Mouse (Mus musculus) CH12.LX (cell line): ENCODE data around the gene Srbd1. TPM values are rescaled to one million over a fixed set of nuclear protein-coding genes. Genes with fewer than 3 reads are reported as not detected.

Source experiments
- DNase-seq: peaks from one replicate; pipeline ENCODE4 v3.0.0-alpha.2; 2013; ENCODE audit errors: extremely low read depth
- H3K27ac ChIP-seq: 2 replicates; pipeline ENCODE4 v1.5.1; 2012; ENCODE audit warnings: low read depth, mild to moderate bottlenecking, control low read depth, moderate library complexity; ENCODE audit not compliant: insufficient read depth
- H3K27me3 ChIP-seq: replicated peaks from 2 replicates; pipeline ENCODE3; 2012; ENCODE audit warnings: inconsistent platforms
- H3K36me3 ChIP-seq, 2 experiments: replicated peaks in 1 of 2; 2 replicates each; pipeline versions ENCODE3 to v1.6.1; 2012; ENCODE audit warnings: inconsistent platforms in 1 of 2, low read length in 1 of 2, mild to moderate bottlenecking in 1 of 2, mixed read lengths in 1 of 2, moderate library complexity in 1 of 2; ENCODE audit not compliant: control insufficient read depth in 1 of 2, insufficient read depth in 1 of 2
- H3K4me1 ChIP-seq, 2 experiments: 2 replicates each; pipeline ENCODE4 v1.6.1; 2012; ENCODE audit warnings: inconsistent platforms in 1 of 2, moderate library complexity in 1 of 2; ENCODE audit not compliant: insufficient read depth in 2 of 2, control insufficient read depth in 1 of 2
- H3K4me2 ChIP-seq: 2 replicates; pipeline ENCODE4 v1.6.1; 2012; ENCODE audit warnings: low read depth, mild to moderate bottlenecking, control low read depth; ENCODE audit not compliant: poor library complexity, insufficient read depth, severe bottlenecking
- H3K4me3 ChIP-seq, 3 experiments: fragments of 150-350 bp in 1 of 3; sonication (generic) in 1 of 3; replicated peaks in 1 of 3; 2 replicates each; pipeline versions ENCODE3 to v1.5.1; 2011 to 2012; ENCODE audit warnings: low read depth in 2 of 3, low read length in 2 of 3, mild to moderate bottlenecking in 2 of 3, moderate library complexity in 2 of 3, control low read depth in 1 of 3, improper control_type of control experiment in 1 of 3, inconsistent platforms in 1 of 3, mixed read lengths in 1 of 3; ENCODE audit not compliant: poor library complexity in 1 of 3
- H3K79me2 ChIP-seq: replicated peaks from 2 replicates; pipeline ENCODE4 v1.6.1; 2012; ENCODE audit warnings: mild to moderate bottlenecking, moderate library complexity; ENCODE audit not compliant: control insufficient read depth, poor library complexity, insufficient read depth, severe bottlenecking; ENCODE audit errors: extremely low read depth
- H3K9ac ChIP-seq: 2 replicates; pipeline ENCODE4 v1.6.1; 2012; ENCODE audit warnings: low read depth, mild to moderate bottlenecking, control low read depth, moderate library complexity; ENCODE audit not compliant: insufficient read depth
- H3K9me3 ChIP-seq: replicated peaks from 2 replicates; pipeline ENCODE3; 2012; ENCODE audit warnings: low read length, inconsistent platforms, mixed read lengths
- CHD1 ChIP-seq: IDR thresholded peaks from 2 replicates; pipeline ENCODE4 v1.6.1; 2012; ENCODE audit warnings: low read depth, low read length, improper control_type of control experiment, inconsistent platforms
- CHD2 ChIP-seq: IDR thresholded peaks from 2 replicates; pipeline ENCODE4 v1.6.1; 2011; ENCODE audit warnings: low read length, improper control_type of control experiment
- HCFC1 ChIP-seq: IDR thresholded peaks from 2 replicates; pipeline ENCODE4 v1.6.1; 2012; ENCODE audit warnings: low read depth, mild to moderate bottlenecking, inconsistent platforms, low read length, improper control_type of control experiment
- KAT2A ChIP-seq: IDR thresholded peaks from 2 replicates; pipeline ENCODE4 v1.6.1; 2012; ENCODE audit warnings: low read length, improper control_type of control experiment, inconsistent platforms; ENCODE audit not compliant: insufficient replicate concordance
- MAFK ChIP-seq: IDR thresholded peaks from 2 replicates; pipeline ENCODE4 v1.6.1; 2011; ENCODE audit warnings: low read length, improper control_type of control experiment; ENCODE audit not compliant: insufficient replicate concordance
- MAX ChIP-seq: IDR thresholded peaks from 2 replicates; pipeline ENCODE4 v1.6.1; 2011; ENCODE audit warnings: low read length, improper control_type of control experiment
- MAZ ChIP-seq: IDR thresholded peaks from 2 replicates; pipeline ENCODE4 v1.6.1; 2012; ENCODE audit warnings: low read depth, mild to moderate bottlenecking, inconsistent platforms, low read length, improper control_type of control experiment, moderate library complexity
- MEF2A ChIP-seq: IDR thresholded peaks from 2 replicates; pipeline ENCODE4 v1.6.1; 2014; ENCODE audit warnings: low read depth, mild to moderate bottlenecking, inconsistent platforms, low read length, improper control_type of control experiment, borderline replicate concordance
- MXI1 ChIP-seq: IDR thresholded peaks from 2 replicates; pipeline ENCODE4 v1.6.1; 2011; ENCODE audit warnings: mild to moderate bottlenecking, low read depth, low read length, improper control_type of control experiment
- NRF1 ChIP-seq: IDR thresholded peaks from 2 replicates; pipeline ENCODE4 v1.6.1; 2014; ENCODE audit warnings: low read depth, mild to moderate bottlenecking, inconsistent platforms, low read length, improper control_type of control experiment, moderate library complexity
- POLR2A ChIP-seq: IDR thresholded peaks from 2 replicates; pipeline ENCODE4 v1.6.1; 2011; ENCODE audit warnings: low read depth, mild to moderate bottlenecking, improper control_type of control experiment, low read length
- RCOR1 ChIP-seq: conservative IDR thresholded peaks from 2 replicates; pipeline ENCODE4 v1.6.1; 2012; ENCODE audit warnings: low read depth, mild to moderate bottlenecking, inconsistent platforms, low read length, improper control_type of control experiment
- SIN3A ChIP-seq: IDR thresholded peaks from 2 replicates; pipeline ENCODE4 v1.6.1; 2012; ENCODE audit warnings: low read length, improper control_type of control experiment, inconsistent platforms
- TBP ChIP-seq: conservative IDR thresholded peaks from 2 replicates; pipeline ENCODE4 v1.6.1; 2011; ENCODE audit warnings: low read depth, low read length, improper control_type of control experiment
- USF1 ChIP-seq: IDR thresholded peaks from 2 replicates; pipeline ENCODE4 v1.6.1; 2014; ENCODE audit warnings: low read depth, mild to moderate bottlenecking, inconsistent platforms, low read length, improper control_type of control experiment
- ZC3H11A ChIP-seq: IDR thresholded peaks from 2 replicates; pipeline ENCODE4 v1.6.1; 2012; ENCODE audit warnings: low read depth, mild to moderate bottlenecking, inconsistent platforms, low read length, improper control_type of control experiment
- ZNF384 ChIP-seq: IDR thresholded peaks from 2 replicates; pipeline ENCODE4 v1.6.1; 2012; ENCODE audit warnings: low read depth, low read length, improper control_type of control experiment, inconsistent platforms
- dilution Hi-C: fragments of 300-500 bp; cut with MboI; formaldehyde crosslinking; loops from 2 replicates; pipeline ENCODE4 v1.14.3; 2020; ENCODE audit warnings: low sequenced_read_pairs; ENCODE audit not compliant: extremely low pct_unique_long_range_greater_than_20kb, extremely low pct_ligation_motif_present
- in situ Hi-C: fragments of 300-500 bp; cut with MboI; formaldehyde crosslinking; loops from 3 replicates; pipeline ENCODE4 v1.14.3; 2019; ENCODE audit warnings: low sequenced_read_pairs, low pct_ligation_motif_present, low pct_unique_long_range_greater_than_20kb, mixed read lengths
- polyA plus RNA-seq: library from polyadenylated mRNA; unstranded; fragments of >175 nt; gene quantifications from 2 replicates; pipeline ENCODE4 v1.2.1, GENCODE M21; 2012; ENCODE audit warnings: low read depth; ENCODE audit not compliant: insufficient read length
- total RNA-seq, 2 experiments: library from RNA; depleted of rRNA; stranded (reverse); fragments of 300-350 nt in 1 of 2; fragments of >200 nt in 1 of 2; gene quantifications; 2 replicates each; pipeline ENCODE4 v1.2.3; 2012 to 2014

Srbd1 gene
- total and polyA plus RNA-seq, 3 experiments = 21.5 to 34.5 (median 24.8) TPM

- dilution Hi-C loops (no loop called here), in situ Hi-C loops (no loop called here)
- Histone ChIP-seq H3K27me3 (no peaks in the 10 kb centered on the region), H3K79me2 (no peaks in the 10 kb centered on the region), H3K4me3 (no peak overlapping the region), H3K4me2 (no peak overlapping the region), H3K9me3 (no peaks in the 10 kb centered on the region), H3K9ac (no peak overlapping the region), H3K27ac (no peak overlapping the region), H3K4me1 (peaks cover 7 to 41% of the 10 kb centered on the region in 2 experiments), H3K36me3 (peaks cover 3 to 40% of the 10 kb centered on the region in 2 experiments)
- no peak for DNase-seq
- TF ChIP-seq ZNF384 = no peak
- no peak for TF ChIP-seq MAX
- no peak for TF ChIP-seq TBP
- no peak for TF ChIP-seq MXI1
- TF ChIP-seq HCFC1 = no peak
- no peak for TF ChIP-seq SIN3A
- TF ChIP-seq MEF2A = no peak
- no peak for TF ChIP-seq ZC3H11A
- TF ChIP-seq NRF1 = no peak
- TF ChIP-seq KAT2A = no peak
Observed at GRCm38 (mm10) chr17:86039741-86040140, 105.2 kb downstream of the Srbd1 start.

- no peak overlapping the region for H3K9ac ChIP-seq
- H3K4me3 ChIP-seq = no peak overlapping the region
- no peak for DNase-seq
- TF ChIP-seq NRF1 (no peak), CHD2 (no peak), POLR2A (no peak), RCOR1 (no peak), HCFC1 (no peak), USF1 (no peak), MAFK (no peak), ZNF384 (no peak)
- H3K36me3 ChIP-seq = peaks cover 2 to 34% of the 10 kb centered on the region in 2 experiments
- H3K4me1 ChIP-seq = peaks cover 11 to 56% of the 10 kb centered on the region in 2 experiments
- no peak overlapping the region for H3K27ac ChIP-seq
- H3K79me2 ChIP-seq = no peaks in the 10 kb centered on the region
- H3K9me3 ChIP-seq = no peaks in the 10 kb centered on the region
- dilution Hi-C loops (no loop called here), in situ Hi-C loops (no loop called here)
- no peaks in the 10 kb centered on the region for H3K27me3 ChIP-seq
- H3K4me2 ChIP-seq = no peak overlapping the region
Observed at GRCm38 (mm10) chr17:86038211-86038648, 106.7 kb downstream of the Srbd1 start.

DNA sequence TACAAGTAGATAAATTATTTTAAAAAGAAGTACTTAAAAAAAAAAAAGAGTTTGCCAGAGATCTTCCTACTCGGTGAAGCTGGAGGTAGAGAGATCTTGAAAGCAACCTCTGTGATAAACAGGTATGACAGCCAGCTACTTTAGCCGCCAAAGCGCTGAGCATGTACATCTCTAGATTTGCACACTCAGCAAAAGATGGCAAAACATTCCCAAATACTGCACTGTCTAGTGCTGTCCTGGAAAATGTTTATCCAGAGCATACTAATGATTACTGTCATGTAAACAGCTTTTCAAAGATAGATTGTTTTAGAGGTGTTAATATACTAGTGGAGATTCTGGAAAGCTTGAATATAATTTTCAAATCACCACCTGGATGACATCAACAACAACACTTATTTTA is 109.4 kb downstream of the Srbd1 start:
- Histone ChIP-seq H3K27me3 (no peaks in the 10 kb centered on the region), H3K9ac (no peak overlapping the region), H3K36me3 (peaks cover 0 to 28% of the 10 kb centered on the region in 2 experiments), H3K4me2 (no peak overlapping the region), H3K4me1 (peaks cover 14 to 62% of the 10 kb centered on the region in 2 experiments), H3K9me3 (no peaks in the 10 kb centered on the region), H3K27ac (no peak overlapping the region), H3K4me3 (no peak overlapping the region), H3K79me2 (no peaks in the 10 kb centered on the region)
- in situ Hi-C loops (no loop called here), dilution Hi-C loops (no loop called here)
- no peak for DNase-seq
- TF ChIP-seq MAZ (no peak), CHD1 (no peak), MAFK (peak; percentile 59; the same call in 1 of the 2 replicates), MAX (no peak)
